Mouse (Mus musculus): ENCODE data around the gene Pnldc1.

DNA sequence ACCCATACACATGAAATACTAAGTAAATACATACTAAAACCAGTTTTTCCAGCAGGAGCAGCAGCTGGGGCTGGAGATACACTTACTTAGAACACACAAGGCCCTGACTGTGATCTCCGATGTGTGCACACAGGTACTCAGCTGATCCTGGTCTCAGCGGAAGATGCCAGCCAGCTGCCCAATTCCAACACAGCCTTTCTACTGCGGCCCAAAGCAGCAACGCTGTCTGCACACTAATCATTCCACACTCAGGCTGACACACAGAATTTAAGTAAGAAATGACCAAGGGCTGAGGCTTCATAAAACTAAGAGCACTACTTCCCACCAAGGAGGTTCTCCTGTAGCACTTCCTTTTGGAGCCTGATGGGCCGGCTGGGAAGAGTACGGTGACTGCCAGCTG lies 7.7 kb downstream of the Pnldc1 start:
- no peak for TF ChIP-seq CTCF (IDR thresholded peaks at IDR 0.05; ENCODE audit: control insufficient read depth, insufficient read depth, insufficient read length)
- no peak for TF ChIP-seq USF1 (IDR thresholded peaks at IDR 0.05; ENCODE audit: low read depth)
